Mouse (Mus musculus): Measurements from ENCODE around the gene Gramd1b. TPM values are rescaled to one million over a fixed set of nuclear protein-coding genes. Genes with fewer than 3 reads are reported as not detected.

Gramd1b gene
- polyA plus RNA-seq, 1 experiment from 2014 or later = 1.3 TPM

- H3K27me3 ChIP-seq (ENCODE audit: control insufficient read depth, insufficient read depth, low read depth, low read length) = peaks cover 2% of the 10 kb centered on the region; the same call in 1 of the 2 replicates
- no peak overlapping the region for H3K9ac ChIP-seq (ENCODE audit: low read depth, low read length)
- H3K9me3 ChIP-seq (replicated peaks; ENCODE audit: control insufficient read depth, low read length) = no peaks in the 10 kb centered on the region
- no peaks in the 10 kb centered on the region for H3K36me3 ChIP-seq (ENCODE audit: control insufficient read depth, insufficient read depth)
- H3K27ac ChIP-seq (ENCODE audit: low read length) = no peak overlapping the region
- 63% methylated on average over 7 of the region's 7 CpGs for WGBS (ENCODE audit: insufficient replicate concordance)
- H3K4me3 ChIP-seq (ENCODE audit: low read depth, low read length) = no peak overlapping the region
- H3K4me2 ChIP-seq (ENCODE audit: low read depth, low read length) = no peak overlapping the region
- H3K4me1 ChIP-seq (ENCODE audit: control insufficient read depth, low read depth, low read length) = no peaks in the 10 kb centered on the region
- ATAC-seq (ENCODE audit: low read depth) = no peak
Observed at GRCm38 (mm10) chr9:40245974-40246665, 285.1 kb downstream of the Gramd1b start.

GRCm38 (mm10) chr9:40245466-40245865 lies 285.7 kb downstream of the Gramd1b start:
- Histone ChIP-seq H3K36me3 (ENCODE audit: control insufficient read depth, insufficient read depth) (no peaks in the 10 kb centered on the region), H3K9me3 (replicated peaks; ENCODE audit: control insufficient read depth, low read length) (no peaks in the 10 kb centered on the region), H3K4me2 (ENCODE audit: low read depth, low read length) (no peak overlapping the region), H3K9ac (ENCODE audit: low read depth, low read length) (no peak overlapping the region), H3K27me3 (ENCODE audit: control insufficient read depth, insufficient read depth, low read depth, low read length) (peaks cover 6% of the 10 kb centered on the region; the same call in 1 of the 2 replicates), H3K4me1 (ENCODE audit: control insufficient read depth, low read depth, low read length) (no peaks in the 10 kb centered on the region), H3K4me3 (ENCODE audit: low read depth, low read length) (no peak overlapping the region), H3K27ac (ENCODE audit: low read length) (no peak overlapping the region)
- no peak for ATAC-seq (ENCODE audit: low read depth)
- 68% methylated on average over 9 of the region's 9 CpGs for WGBS (ENCODE audit: insufficient replicate concordance)

Other genes with a start within 250 kb of the Gramd1b start
- gene Gm21915, start 139.2 kb upstream of the Gramd1b start, polyA plus RNA-seq (2015; fragmentation: Nextera tagmentation; extraction: Ambion mirVana) = not detected in 2 replicates
- 0.61 and 1.2 TPM in 2 replicates for gene Clmp, start 154.6 kb upstream of the Gramd1b start, polyA plus RNA-seq (2015; fragmentation: Nextera tagmentation; extraction: Ambion mirVana)

Measured in liver, embryonic 16.5 days (tissue).